Comparison of ENCODE assay signal across 8 mouse cellular contexts in genomic region chr1:75168472-75169464, GRCm38 (mm10). TPM values are rescaled to one million over a fixed set of nuclear protein-coding genes. Genes with fewer than 3 reads are reported as not detected.
DNase-seq lines count a peak whose midpoint lies in the region; ATAC-seq and TF ChIP-seq lines count a peak whose summit lies in the region.

Gene Zfand2b (plus strand): TSS chr1:75168646.

- no peak; the same call in 1 of the 2 replicates for TF ChIP-seq RAD21 in CH12.LX (IDR thresholded peaks at IDR 0.05; ENCODE audit: low read depth, low read length)

- dilution Hi-C loops in CH12.LX (cut with MboI; ENCODE audit: extremely low pct_ligation_motif_present, extremely low pct_unique_long_range_greater_than_20kb, low sequenced_read_pairs) = no loop called here

- under 1% methylated on average over 54 of the region's 59 CpGs for WGBS in forebrain, embryonic 11.5 days
- 2% methylated on average over 53 of the region's 59 CpGs for WGBS in heart, embryonic 16.5 days
- 2% methylated on average over 57 of the region's 59 CpGs for WGBS in liver, embryonic 15.5 days (ENCODE audit: insufficient replicate concordance)
- WGBS in neural tube, embryonic 12.5 days = 1% methylated on average over 59 of the region's 59 CpGs

- H3K79me2 ChIP-seq in CH12.LX (replicated peaks; ENCODE audit: control insufficient read depth, extremely low read depth, insufficient read depth, poor library complexity, severe bottlenecking) = no peaks in the 10 kb centered on the region

- peak in 1 of 2 experiments; percentile 4; a peak in 1 of 4 replicates for TF ChIP-seq CTCF in CH12.LX (conservative IDR thresholded peaks at IDR 0.05 in 1 of 2, IDR thresholded peaks at IDR 0.05 in 1 of 2; ENCODE audit: low read depth in 2 of 2, low read length in 2 of 2)

- DNase-seq in CH12.LX (ENCODE audit: extremely low read depth) = peak; percentile 94
- peak; percentile 97 for DNase-seq in c-Kit-positive CD71-positive TER-119-negative erythroid progenitor cells, embryonic 14.5 days (ENCODE audit: low read depth)
- peak; percentile 99 for DNase-seq in forebrain, embryonic 11.5 days (ENCODE audit: low spot score)
- DNase-seq in kidney, postnatal 36 days = peak; percentile 98 to 99
- DNase-seq in telencephalon, adult 2 months (ENCODE audit: low read depth, low spot score) = peak; percentile 84

- peaks cover 6 to 25% of the 10 kb centered on the region in 2 experiments for H3K4me1 ChIP-seq in CH12.LX (ENCODE audit: control insufficient read depth in 1 of 2, insufficient read depth in 2 of 2)
- H3K4me1 ChIP-seq in forebrain, embryonic 11.5 days (replicated peaks; ENCODE audit: control insufficient read depth, insufficient read depth, low read length) = no peaks in the 10 kb centered on the region; the same call in 1 of the 2 replicates
- H3K4me1 ChIP-seq in heart, embryonic 16.5 days (ENCODE audit: control insufficient read depth, insufficient read depth, low read length) = peaks cover 8% of the 10 kb centered on the region; the same call in 1 of the 2 replicates
- H3K4me1 ChIP-seq in liver, embryonic 15.5 days (replicated peaks) = peaks cover 47% of the 10 kb centered on the region
- peaks cover 13% of the 10 kb centered on the region for H3K4me1 ChIP-seq in neural tube, embryonic 12.5 days

- peak; percentile 84 for TF ChIP-seq POLR2A in CH12.LX (IDR thresholded peaks at IDR 0.05; ENCODE audit: low read depth, low read length)

- peaks cover 39 to 43% of the 10 kb centered on the region in 2 experiments for H3K36me3 ChIP-seq in CH12.LX (replicated peaks in 1 of 2; ENCODE audit: control insufficient read depth in 1 of 2, insufficient read depth in 1 of 2, low read length in 1 of 2)
- peaks cover 3% of the 10 kb centered on the region; the same call in 1 of the 2 replicates for H3K36me3 ChIP-seq in forebrain, embryonic 11.5 days (ENCODE audit: control insufficient read depth, insufficient read depth, low read length)
- H3K36me3 ChIP-seq in heart, embryonic 16.5 days (ENCODE audit: control insufficient read depth, insufficient read depth) = peaks cover 19% of the 10 kb centered on the region
- H3K36me3 ChIP-seq in liver, embryonic 15.5 days (replicated peaks) = peaks cover 48% of the 10 kb centered on the region
- H3K36me3 ChIP-seq in neural tube, embryonic 12.5 days = peaks cover 36% of the 10 kb centered on the region

- H3K4me3 ChIP-seq in CH12.LX (replicated peaks in 1 of 3; ENCODE audit: low read depth in 2 of 3, low read length in 2 of 3, poor library complexity in 1 of 3) = peak within 1 kb of the TSS; percentile 55 to 67 (median 66)
- H3K4me3 ChIP-seq in forebrain, embryonic 11.5 days (ENCODE audit: low read depth, low read length) = peak within 1 kb of the TSS; percentile 71
- peak within 1 kb of the TSS; percentile 76 for H3K4me3 ChIP-seq in heart, embryonic 16.5 days (ENCODE audit: low read length)
- H3K4me3 ChIP-seq in liver, embryonic 15.5 days (replicated peaks) = peak within 1 kb of the TSS; percentile 91
- H3K4me3 ChIP-seq in neural tube, embryonic 12.5 days = peak within 1 kb of the TSS; percentile 72

- H3K9me3 ChIP-seq in CH12.LX (replicated peaks; ENCODE audit: low read length) = no peaks in the 10 kb centered on the region
- no peaks in the 10 kb centered on the region for H3K9me3 ChIP-seq in forebrain, embryonic 11.5 days (ENCODE audit: control insufficient read depth, low read length)
- no peaks in the 10 kb centered on the region for H3K9me3 ChIP-seq in heart, embryonic 16.5 days (replicated peaks; ENCODE audit: control insufficient read depth, low read length)
- no peaks in the 10 kb centered on the region for H3K9me3 ChIP-seq in liver, embryonic 15.5 days (replicated peaks)
- H3K9me3 ChIP-seq in neural tube, embryonic 12.5 days = no peaks in the 10 kb centered on the region

- peak within 1 kb of the TSS; percentile 71 for H3K9ac ChIP-seq in CH12.LX (ENCODE audit: insufficient read depth, low read depth)
- peak within 1 kb of the TSS; percentile 67 for H3K9ac ChIP-seq in forebrain, embryonic 11.5 days (ENCODE audit: low read length)
- peak within 1 kb of the TSS; percentile 84 for H3K9ac ChIP-seq in heart, embryonic 16.5 days (ENCODE audit: low read length)
- H3K9ac ChIP-seq in liver, embryonic 15.5 days = peak within 1 kb of the TSS; percentile 91
- H3K9ac ChIP-seq in neural tube, embryonic 12.5 days = peak within 1 kb of the TSS; percentile 70

- peak; percentile 97 for ATAC-seq in forebrain, embryonic 11.5 days (replicated peaks; ENCODE audit: low FRiP score)
- ATAC-seq in heart, embryonic 16.5 days (replicated peaks; ENCODE audit: extremely low read depth, insufficient read depth, low FRiP score) = peak; percentile 98
- peak; percentile 96 for ATAC-seq in liver, embryonic 15.5 days (ENCODE audit: insufficient read depth)
- ATAC-seq in neural tube, embryonic 12.5 days (ENCODE audit: low FRiP score, low read depth) = peak; percentile 98

- H3K4me2 ChIP-seq in CH12.LX (ENCODE audit: insufficient read depth, low read depth, poor library complexity, severe bottlenecking) = peak within 1 kb of the TSS; percentile 77
- peak within 1 kb of the TSS; percentile 53 for H3K4me2 ChIP-seq in forebrain, embryonic 11.5 days (ENCODE audit: low read depth, low read length, severe bottlenecking)
- H3K4me2 ChIP-seq in heart, embryonic 16.5 days (ENCODE audit: low read depth, low read length) = peak within 1 kb of the TSS; percentile 76
- H3K4me2 ChIP-seq in liver, embryonic 15.5 days = peak within 1 kb of the TSS; percentile 89
- H3K4me2 ChIP-seq in neural tube, embryonic 12.5 days (replicated peaks) = peak within 1 kb of the TSS; percentile 71

- in situ Hi-C loops in CH12.LX (cut with MboI; ENCODE audit: low pct_ligation_motif_present, low pct_unique_long_range_greater_than_20kb, low sequenced_read_pairs) = no loop called here

- H3K27ac ChIP-seq in CH12.LX (ENCODE audit: insufficient read depth, low read depth) = peak within 1 kb of the TSS; percentile 67; the same call in 1 of the 2 replicates
- peak within 1 kb of the TSS; percentile 77; the same call in 1 of the 2 replicates for H3K27ac ChIP-seq in forebrain, embryonic 11.5 days (ENCODE audit: low read depth, low read length)
- peak within 1 kb of the TSS; percentile 85 for H3K27ac ChIP-seq in heart, embryonic 16.5 days (ENCODE audit: low read length)
- peak within 1 kb of the TSS; percentile 98 for H3K27ac ChIP-seq in liver, embryonic 15.5 days (replicated peaks)
- peak within 1 kb of the TSS; percentile 86 for H3K27ac ChIP-seq in neural tube, embryonic 12.5 days

- no peak for TF ChIP-seq EP300 in CH12.LX (IDR thresholded peaks at IDR 0.05; ENCODE audit: low read length)

- no peaks in the 10 kb centered on the region for H3K27me3 ChIP-seq in CH12.LX (replicated peaks)
- H3K27me3 ChIP-seq in forebrain, embryonic 11.5 days (ENCODE audit: control insufficient read depth, insufficient read depth, low read length) = no peaks in the 10 kb centered on the region
- no peaks in the 10 kb centered on the region for H3K27me3 ChIP-seq in heart, embryonic 16.5 days (ENCODE audit: control insufficient read depth, insufficient read depth, low read length)
- no peaks in the 10 kb centered on the region for H3K27me3 ChIP-seq in liver, embryonic 15.5 days
- no peaks in the 10 kb centered on the region for H3K27me3 ChIP-seq in neural tube, embryonic 12.5 days (replicated peaks)

TF ChIP-seq in CH12.LX, 34 proteins besides CTCF, POLR2A, EP300 and RAD21 (continues in another document):
- TF ChIP-seq NELFE (IDR thresholded peaks at IDR 0.05; ENCODE audit: low read depth, low read length) (peak; percentile 78; the same call in 1 of the 2 replicates), NRF1 (IDR thresholded peaks at IDR 0.05; ENCODE audit: low read depth, low read length) (peak; percentile 38), ETS1 (conservative IDR thresholded peaks at IDR 0.05; ENCODE audit: low read depth, low read length) (no peak; the same call in 1 of the 2 replicates), MAFK (IDR thresholded peaks at IDR 0.05; ENCODE audit: insufficient replicate concordance, low read length) (no peak), MAX (IDR thresholded peaks at IDR 0.05; ENCODE audit: low read length) (no peak; the same call in 1 of the 2 replicates), BHLHE40 (IDR thresholded peaks at IDR 0.05; ENCODE audit: low read depth, low read length) (peak; percentile 78), ZMIZ1 (IDR thresholded peaks at IDR 0.05; ENCODE audit: low read depth, low read length) (peak; percentile 88), CHD2 (IDR thresholded peaks at IDR 0.05; ENCODE audit: low read length) (peak; percentile 16; the same call in 1 of the 2 replicates), USF2 (conservative IDR thresholded peaks at IDR 0.05; ENCODE audit: low read depth, low read length) (no peak), UBTF (IDR thresholded peaks at IDR 0.05; ENCODE audit: low read depth, low read length) (no peak; the same call in 1 of the 2 replicates), MYC (IDR thresholded peaks at IDR 0.05; ENCODE audit: low read depth, low read length) (peak; percentile 63), GABPA (IDR thresholded peaks at IDR 0.05; ENCODE audit: insufficient replicate concordance, low read depth, low read length) (no peak), PAX5 (IDR thresholded peaks at IDR 0.05; ENCODE audit: low read length) (no peak), USF1 (IDR thresholded peaks at IDR 0.05; ENCODE audit: low read depth, low read length) (no peak), IRF4 (IDR thresholded peaks at IDR 0.05; ENCODE audit: low read depth, low read length) (no peak; the same call in 1 of the 2 replicates), ZC3H11A (IDR thresholded peaks at IDR 0.05; ENCODE audit: low read depth, low read length) (no peak), SMC3 (IDR thresholded peaks at IDR 0.05; ENCODE audit: low read depth, low read length) (no peak), ZKSCAN1 (IDR thresholded peaks at IDR 0.05; ENCODE audit: borderline replicate concordance, low read depth, low read length) (no peak), MXI1 (IDR thresholded peaks at IDR 0.05; ENCODE audit: low read depth, low read length) (peak; percentile 60; the same call in 1 of the 2 replicates), ZNF384 (IDR thresholded peaks at IDR 0.05; ENCODE audit: low read depth, low read length) (peak; percentile 50; the same call in 1 of the 2 replicates), E2F4 (IDR thresholded peaks at IDR 0.05; ENCODE audit: insufficient replicate concordance, low read depth, low read length) (0 out of 2 replicates have a peak, but pooled peaks have one; percentile 60)

RNA-seq across cellular contexts. Expression of gene Zfand2b, which starts in this region (rescaled TPM):
- total RNA-seq in CH12.LX (2012; rRNA removed) (30.5 and 40.7 TPM in 2 replicates), CH12.LX (2014; rRNA removed) (14.1 and 15.7 TPM in 2 replicates)
- 19.5 and 20.9 TPM in 2 replicates for polyA plus RNA-seq in CH12.LX (2012; ENCODE audit: insufficient read length, low read depth)
- polyA plus RNA-seq in forebrain, embryonic 11.5 days (2014; fragmentation: Nextera tagmentation; extraction: Ambion mirVana) = 27.9 and 31.7 TPM in 2 replicates
- polyA plus RNA-seq in heart, embryonic 16.5 days (2015; fragmentation: Nextera tagmentation; extraction: Ambion mirVana) = 30.4 and 31.7 TPM in 2 replicates
- 43.4 and 44.5 TPM in 2 replicates for polyA plus RNA-seq in liver, embryonic 15.5 days (2015; fragmentation: Nextera tagmentation; extraction: Ambion mirVana)
- polyA plus RNA-seq in neural tube, embryonic 12.5 days (2016; fragmentation: Nextera tagmentation; extraction: Ambion mirVana) = 37.8 and 38.5 TPM in 2 replicates

Comparison
In these comparisons a context has a peak if more than half of its experiments do, and no peak if none do; other contexts are left out.
1. Peak in every context shown above with its lines: DNase-seq, ATAC-seq, H3K4me3 ChIP-seq and H3K27ac ChIP-seq.